ENCODE assay signal across 14 mouse cellular contexts in the genomic region with DNA sequence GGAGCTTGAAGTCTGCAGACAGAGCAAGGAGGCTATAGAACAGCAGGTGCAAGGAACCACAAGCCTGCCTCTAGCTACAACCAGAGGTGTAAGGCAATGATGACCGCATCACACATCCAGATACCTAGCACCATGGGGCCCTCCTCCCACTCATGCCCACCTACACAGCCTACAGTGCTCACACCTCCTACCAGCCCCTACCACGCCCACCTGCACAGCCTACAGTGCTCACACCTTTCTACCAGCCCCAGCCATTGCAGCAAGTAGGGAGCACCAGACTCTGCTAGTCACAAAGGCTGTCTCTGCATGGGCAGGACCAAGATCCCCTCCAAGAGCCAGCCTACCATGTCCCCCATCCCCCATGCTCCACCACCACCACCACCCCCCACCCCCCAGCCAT. TPM values are rescaled to one million over a fixed set of nuclear protein-coding genes. Genes with fewer than 3 reads are reported as not detected.
DNase-seq lines count a peak whose midpoint lies in the region; ATAC-seq and TF ChIP-seq lines count a peak whose summit lies in the region.
"Had no signal": no experiment of that assay in that cellular context is flagged by ENCODE, and none has a peak within 500 bp of the region (broad histone marks: within the 10 kb centered on the region; RNA-seq: fewer than 3 reads in every experiment).

No protein-coding gene starts in this region.

- H3K27ac ChIP-seq in heart, embryonic 10.5 days: no peak overlapping the region
- H3K27ac ChIP-seq in heart, adult 2 months: no peak overlapping the region
- no peak overlapping the region for H3K27ac ChIP-seq in left cerebral cortex, adult 2 months
- H3K27ac ChIP-seq in hindbrain, embryonic 15.5 days (replicated peaks): no peak overlapping the region
- H3K27ac ChIP-seq in neural tube, embryonic 13.5 days (replicated peaks): no peak overlapping the region
- H3K27ac ChIP-seq: embryonic facial prominence, embryonic 12.5 days; limb, embryonic 13.5 days had no signal

- TF ChIP-seq POLR2A in heart, adult 2 months (IDR thresholded peaks at IDR 0.05; ENCODE audit: insufficient read depth, low read depth, low read length): no peak

- H3K36me3 ChIP-seq in heart, embryonic 10.5 days: peaks cover 26% of the 10 kb centered on the region
- H3K36me3 ChIP-seq in heart, adult 2 months (ENCODE audit: control insufficient read depth, insufficient read depth, low read length): no peaks in the 10 kb centered on the region
- no peaks in the 10 kb centered on the region for H3K36me3 ChIP-seq in hindbrain, embryonic 15.5 days
- H3K36me3 ChIP-seq in neural tube, embryonic 13.5 days: 0 out of 2 replicates have a peak, but pooled peaks cover 4% of the 10 kb centered on the region
- H3K36me3 ChIP-seq: embryonic facial prominence, embryonic 12.5 days; limb, embryonic 13.5 days had no signal

- peaks cover 2% of the 10 kb centered on the region; the same call in 1 of the 2 replicates for H3K79me2 ChIP-seq in heart, adult 2 months (replicated peaks; ENCODE audit: control insufficient read depth, insufficient read depth, low read length)

- WGBS in heart, embryonic 10.5 days: 83% methylated on average over 2 of the region's 2 CpGs
- WGBS in heart, adult 2 months: 95% methylated on average over 2 of the region's 2 CpGs
- WGBS in hindbrain, embryonic 15.5 days: 94% methylated on average over 2 of the region's 2 CpGs
- 84% methylated on average over 2 of the region's 2 CpGs for WGBS in neural tube, embryonic 13.5 days

- H3K4me2 ChIP-seq in hindbrain, embryonic 15.5 days: peak overlapping the region; percentile 99
- peak overlapping the region; percentile 84 for H3K4me2 ChIP-seq in neural tube, embryonic 13.5 days

- H3K4me1 ChIP-seq in heart, embryonic 10.5 days: peaks cover 54% of the 10 kb centered on the region
- H3K4me1 ChIP-seq in heart, adult 2 months (ENCODE audit: control insufficient read depth, insufficient read depth, low read length): peaks cover 9% of the 10 kb centered on the region
- H3K4me1 ChIP-seq in hindbrain, embryonic 15.5 days (replicated peaks): peaks cover 56% of the 10 kb centered on the region
- peaks cover 62% of the 10 kb centered on the region for H3K4me1 ChIP-seq in neural tube, embryonic 13.5 days (replicated peaks)

- no peak for ATAC-seq in hindbrain, embryonic 15.5 days (ENCODE audit: low FRiP score, low read depth)
- ATAC-seq in neural tube, embryonic 13.5 days (ENCODE audit: low read depth): no peak

- TF ChIP-seq CTCF in heart, adult 2 months (IDR thresholded peaks at IDR 0.05): no peak
- no peak for TF ChIP-seq CTCF in left cerebral cortex, adult 2 months (IDR thresholded peaks at IDR 0.05)

- H3K4me3 ChIP-seq in heart, embryonic 10.5 days: peak overlapping the region; percentile 72
- H3K4me3 ChIP-seq in heart, adult 2 months: no peak overlapping the region
- peak overlapping the region; percentile 18 for H3K4me3 ChIP-seq in left cerebral cortex, adult 2 months
- H3K4me3 ChIP-seq in hindbrain, embryonic 15.5 days: peak overlapping the region; percentile 70
- H3K4me3 ChIP-seq in neural tube, embryonic 13.5 days: peak overlapping the region; percentile 6; the same call in 1 of the 2 replicates

- H3K9me3 ChIP-seq in heart, embryonic 10.5 days: no peaks in the 10 kb centered on the region
- no peaks in the 10 kb centered on the region for H3K9me3 ChIP-seq in hindbrain, embryonic 15.5 days
- H3K9me3 ChIP-seq in neural tube, embryonic 13.5 days: no peaks in the 10 kb centered on the region
- H3K9me3 ChIP-seq: embryonic facial prominence, embryonic 12.5 days; limb, embryonic 13.5 days had no signal

- intact Hi-C loops in heart, adult 2 months (cut with DNase I): no loop called here
- intact Hi-C loops in left cerebral cortex, adult 2 months (cut with DNase I): loop anchor here (5.0 kb wide), 1 partner anchor 119 kb away; no protein-coding TSS in a partner anchor
- intact Hi-C loops in left cerebral cortex, postnatal 4 days (cut with DNase I): loop anchor here (5.0 kb wide), 1 partner anchor 144 kb away; no protein-coding TSS in a partner anchor

- peaks cover 14% of the 10 kb centered on the region for H3K27me3 ChIP-seq in heart, embryonic 10.5 days (ENCODE audit: insufficient read depth, poor library complexity, severe bottlenecking)
- H3K27me3 ChIP-seq in heart, adult 2 months (ENCODE audit: control insufficient read depth, insufficient read depth, low read length): no peaks in the 10 kb centered on the region
- no peaks in the 10 kb centered on the region for H3K27me3 ChIP-seq in hindbrain, embryonic 15.5 days
- peaks cover 12% of the 10 kb centered on the region; the same call in 1 of the 2 replicates for H3K27me3 ChIP-seq in neural tube, embryonic 13.5 days

- H3K9ac ChIP-seq in heart, adult 2 months (ENCODE audit: low read depth, low read length): no peak overlapping the region
- H3K9ac ChIP-seq in hindbrain, embryonic 15.5 days: no peak overlapping the region
- 0 out of 2 replicates have a peak overlapping the region, but pooled peaks have one; percentile 4 for H3K9ac ChIP-seq in neural tube, embryonic 13.5 days
- H3K9ac ChIP-seq: embryonic facial prominence, embryonic 12.5 days; limb, embryonic 13.5 days had no signal

- TF ChIP-seq EP300 in heart, adult 2 months (IDR thresholded peaks at IDR 0.05; ENCODE audit: insufficient read depth, low read depth, low read length): no peak

- DNase-seq in heart, embryonic 10.5 days (ENCODE audit: low spot score): no peak
- DNase-seq in heart, adult 2 months: no peak
- no peak for DNase-seq in left cerebral cortex, adult 2 months (ENCODE audit: extremely low spot score in 1 of 2, low spot score in 2 of 2)
- DNase-seq in left cerebral cortex, postnatal 4 days: no peak
- no peak for DNase-seq in right cerebral cortex, adult 2 months (ENCODE audit: low spot score in 2 of 2)
- DNase-seq: cerebellum, adult 9-10 months; gastrocnemius, postnatal 14 days; kidney, postnatal 14 days; lung, adult 18-20 months; thymus, postnatal 25 days had no signal

RNA-seq across cellular contexts. Expression of a gene that starts 3.2 kb away (rescaled TPM):
- 8.3 and 8.6 TPM in 2 replicates for polyA plus RNA-seq in heart, embryonic 10.5 days (2016; fragmentation: Nextera tagmentation; extraction: Ambion mirVana)
- 10 to 100 TPM; 24.8 to 28.4 TPM for total RNA-seq in heart, adult 2 months (2021)
- polyA plus RNA-seq in heart, adult 2 months (2012; rRNA removed): 14.1 and 17.6 TPM in 2 replicates
- total RNA-seq in left cerebral cortex, adult 2 months (2021): 10 to 100 TPM; 43.1 to 43.6 TPM
- total RNA-seq in left cerebral cortex, postnatal 4 days (2021): 10 to 100 TPM; 12.2 to 13.7 TPM
- 5.8 and 6.1 TPM in 2 replicates for polyA plus RNA-seq in hindbrain, embryonic 15.5 days (2015; fragmentation: Nextera tagmentation; extraction: Ambion mirVana)
- 5.3 and 5.7 TPM in 2 replicates for polyA plus RNA-seq in neural tube, embryonic 13.5 days (2015; fragmentation: Nextera tagmentation; extraction: Ambion mirVana)
